Mouse (Mus musculus): ENCODE measurements around the gene Cpne2.

DNA sequence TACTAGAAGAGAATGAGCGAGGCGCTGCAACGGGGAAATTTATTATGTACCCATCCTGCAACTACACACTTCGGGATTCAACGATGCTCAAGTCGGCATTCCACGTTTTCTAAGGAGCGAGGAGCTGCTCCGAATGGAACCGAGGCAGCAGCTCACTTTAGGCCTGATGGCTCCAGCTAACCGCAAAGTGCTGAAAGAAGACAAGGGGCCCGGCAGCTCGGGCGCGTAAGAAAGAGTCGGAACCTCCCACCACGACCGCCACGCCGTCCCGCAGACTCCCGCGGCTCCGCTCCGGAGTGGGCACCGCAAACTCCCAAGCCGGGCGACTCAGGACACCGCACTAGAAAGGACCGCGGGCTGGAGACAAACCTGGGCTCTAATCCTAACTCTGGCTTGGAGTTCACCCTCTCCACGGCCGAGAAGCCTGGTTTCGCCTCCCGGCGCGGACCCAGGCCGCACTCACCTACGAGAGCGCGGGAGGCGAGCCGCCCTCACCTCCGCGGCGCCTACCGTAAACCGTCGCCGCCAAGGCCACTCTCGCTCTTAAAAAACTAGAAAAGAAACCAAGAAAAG, 68.3 kb downstream of the Cpne2 start:
- TF ChIP-seq CTCF (IDR thresholded peaks at IDR 0.05; ENCODE audit: low read depth) (no peak), EP300 (IDR thresholded peaks at IDR 0.05; ENCODE audit: low read depth) (no peak)

Data from liver, embryonic 14.5 days (tissue).